Mouse (Mus musculus) forebrain, embryonic 16.5 days (tissue): ENCODE data around the gene Slfn5. TPM values are rescaled to one million over a fixed set of nuclear protein-coding genes. Genes with fewer than 3 reads are reported as not detected.
"Not testable (repeated sequence)": the region's sequence is repeated elsewhere in the genome, so short reads cannot be mapped to it uniquely, and the experiment has no call there.

Experiments
- ATAC-seq: fragments of 200-750 bp; cut with Nextera tagmentation; 2 replicates; pipeline ENCODE4 v1.8.0; 2017; ENCODE audit warnings: mild to moderate bottlenecking, moderate library complexity
- H3K27ac ChIP-seq: fragments of 300-500 bp; sonication (generic); 2 replicates; pipeline ENCODE4 v1.5.1; 2014; ENCODE audit warnings: low read length, control low read depth
- H3K27me3 ChIP-seq: fragments of 300-500 bp; sonication (generic); replicated peaks from 2 replicates; pipeline ENCODE4 v1.6.1; 2014; ENCODE audit warnings: low read length; ENCODE audit not compliant: control insufficient read depth, insufficient read depth
- H3K36me3 ChIP-seq: fragments of 300-500 bp; sonication (generic); 2 replicates; pipeline ENCODE4 v1.6.1; 2014; ENCODE audit not compliant: control insufficient read depth, insufficient read depth
- H3K4me1 ChIP-seq: fragments of 300-500 bp; sonication (generic); replicated peaks from 2 replicates; pipeline ENCODE4 v1.6.1; 2014; ENCODE audit warnings: low read length; ENCODE audit not compliant: control insufficient read depth, insufficient read depth
- H3K4me2 ChIP-seq: fragments of 300-500 bp; sonication (generic); 2 replicates; pipeline ENCODE4 v1.6.1; 2014; ENCODE audit warnings: mild to moderate bottlenecking, low read length, control low read depth
- H3K4me3 ChIP-seq: fragments of 300-500 bp; sonication (generic); replicated peaks from 2 replicates; pipeline ENCODE4 v1.5.1; 2014; ENCODE audit warnings: mild to moderate bottlenecking, low read length, control low read depth
- H3K9ac ChIP-seq: fragments of 300-500 bp; sonication (generic); replicated peaks from 2 replicates; pipeline ENCODE4 v1.6.1; 2014; ENCODE audit warnings: low read depth, low read length, control low read depth
- H3K9me3 ChIP-seq: fragments of 300-500 bp; sonication (generic); 2 replicates; pipeline ENCODE4 v1.6.1; 2016; ENCODE audit warnings: low read length; ENCODE audit not compliant: control insufficient read depth
- WGBS: fragments of 180-500 bp; shearing (Covaris S2); extraction: QIAGEN DNeasy Blood & Tissue Kit; methylation state at CpG from one replicate; pipeline ENCODE4 v1.1.7; 2014; 5-methylcytosine and 5-hydroxymethylcytosine counted together
- polyA plus RNA-seq: library from polyadenylated mRNA; unstranded; fragments of >200 nt; fragmentation: Nextera tagmentation; extraction: Ambion mirVana; gene quantifications from 2 replicates; pipeline ENCODE4 v1.2.1, GENCODE M21; 2015

The Slfn5 gene
- polyA plus RNA-seq, 1 experiment from 2014 or later = 1.8 TPM

DNA sequence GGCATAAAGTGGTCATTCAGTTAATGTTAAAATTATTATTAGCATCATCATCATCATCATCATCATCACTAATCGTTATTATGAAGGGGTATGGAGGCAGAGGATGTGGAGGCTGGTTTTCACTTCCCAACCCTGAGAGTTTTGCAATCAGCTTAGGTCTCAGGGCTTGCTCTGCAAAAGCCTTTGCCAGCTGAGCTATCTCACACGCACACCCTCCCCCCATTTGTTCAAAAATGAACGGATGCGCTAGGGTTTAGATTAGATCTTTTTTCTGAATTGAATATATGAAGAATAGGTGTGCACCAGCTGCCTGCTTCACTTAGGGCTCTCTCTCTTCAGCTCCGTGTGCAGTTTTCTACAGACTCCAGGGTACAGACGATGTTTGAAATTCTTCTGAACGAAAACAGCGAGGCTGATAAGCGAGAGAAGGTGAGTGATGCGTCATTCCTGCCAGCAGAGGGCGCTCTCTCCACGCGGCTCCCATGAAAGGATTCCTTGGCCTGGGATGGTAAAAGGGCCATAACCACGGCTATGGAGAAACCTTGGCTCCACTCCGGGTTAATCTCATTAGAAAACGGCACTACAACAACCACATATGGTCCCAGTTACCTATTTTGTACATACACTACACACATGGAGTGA, 36.3 kb upstream of the Slfn5 start:
- 0 out of 2 replicates have a peak, but pooled peaks cover 2% of the 10 kb centered on the region for H3K4me1 ChIP-seq
- peak overlapping the region; percentile 30; the same call in 1 of the 2 replicates for H3K9ac ChIP-seq
- 0 out of 2 replicates have a peak overlapping the region, but pooled peaks have one; percentile 21 for H3K4me3 ChIP-seq
- 8% methylated on average over 16 of the region's 16 CpGs for WGBS
- H3K4me2 ChIP-seq = peak overlapping the region; percentile 48
- no peaks in the 10 kb centered on the region for H3K9me3 ChIP-seq
- H3K36me3 ChIP-seq = no peaks in the 10 kb centered on the region
- ATAC-seq = peak; percentile 66
- H3K27ac ChIP-seq = no peak overlapping the region
- H3K27me3 ChIP-seq = 0 out of 2 replicates have a peak, but pooled peaks cover 2% of the 10 kb centered on the region

- Histone ChIP-seq H3K4me2 (no peak overlapping the region), H3K4me3 (no peak overlapping the region), H3K36me3 (no peaks in the 10 kb centered on the region), H3K4me1 (no peaks in the 10 kb centered on the region), H3K27ac (no peak overlapping the region), H3K9me3 (no peaks in the 10 kb centered on the region), H3K27me3 (0 out of 2 replicates have a peak, but pooled peaks cover 2% of the 10 kb centered on the region), H3K9ac (no peak overlapping the region)
- ATAC-seq = no peak
- WGBS = 69% methylated on average over 10 of the region's 10 CpGs
Observed at GRCm38 (mm10) chr11:82920768-82921167, 30.4 kb upstream of the Slfn5 start.

DNA sequence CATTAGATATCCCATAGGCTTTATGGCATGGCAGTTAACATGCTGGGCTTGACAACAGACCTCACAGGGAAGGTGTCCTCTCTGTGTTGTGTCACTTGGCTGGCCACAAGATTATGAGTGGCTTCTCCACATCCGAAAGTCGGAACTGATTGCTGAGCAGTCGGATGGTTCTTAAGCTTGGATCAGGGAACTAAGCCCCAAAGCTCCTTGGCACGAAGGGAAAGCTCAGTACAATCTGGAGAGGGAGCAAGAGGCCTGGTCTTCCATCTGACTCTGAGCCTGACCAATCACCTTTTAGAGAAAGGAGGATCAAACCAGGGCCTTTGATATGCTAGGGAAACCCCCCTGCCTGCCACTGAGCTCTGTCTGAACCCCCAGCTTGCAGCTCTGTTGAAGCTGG, 29.5 kb upstream of the Slfn5 start:
- H3K27me3 ChIP-seq = 0 out of 2 replicates have a peak, but pooled peaks cover 2% of the 10 kb centered on the region
- no peak overlapping the region for H3K4me2 ChIP-seq
- H3K36me3 ChIP-seq = no peaks in the 10 kb centered on the region
- no peak for ATAC-seq
- H3K9me3 ChIP-seq = no peaks in the 10 kb centered on the region
- H3K4me1 ChIP-seq = no peaks in the 10 kb centered on the region
- no peak overlapping the region for H3K27ac ChIP-seq
- 76% methylated on average over 4 of the region's 4 CpGs for WGBS
- H3K4me3 ChIP-seq = no peak overlapping the region
- no peak overlapping the region for H3K9ac ChIP-seq

- H3K36me3 ChIP-seq, H3K27ac ChIP-seq, H3K9ac ChIP-seq, ATAC-seq, H3K4me1 ChIP-seq, H3K27me3 ChIP-seq, H3K4me2 ChIP-seq, H3K4me3 ChIP-seq, H3K9me3 ChIP-seq: not testable (repeated sequence)
- WGBS = 89% methylated on average over 6 of the region's 6 CpGs
Observed at GRCm38 (mm10) chr11:82923910-82924309, 27.2 kb upstream of the Slfn5 start.

DNA sequence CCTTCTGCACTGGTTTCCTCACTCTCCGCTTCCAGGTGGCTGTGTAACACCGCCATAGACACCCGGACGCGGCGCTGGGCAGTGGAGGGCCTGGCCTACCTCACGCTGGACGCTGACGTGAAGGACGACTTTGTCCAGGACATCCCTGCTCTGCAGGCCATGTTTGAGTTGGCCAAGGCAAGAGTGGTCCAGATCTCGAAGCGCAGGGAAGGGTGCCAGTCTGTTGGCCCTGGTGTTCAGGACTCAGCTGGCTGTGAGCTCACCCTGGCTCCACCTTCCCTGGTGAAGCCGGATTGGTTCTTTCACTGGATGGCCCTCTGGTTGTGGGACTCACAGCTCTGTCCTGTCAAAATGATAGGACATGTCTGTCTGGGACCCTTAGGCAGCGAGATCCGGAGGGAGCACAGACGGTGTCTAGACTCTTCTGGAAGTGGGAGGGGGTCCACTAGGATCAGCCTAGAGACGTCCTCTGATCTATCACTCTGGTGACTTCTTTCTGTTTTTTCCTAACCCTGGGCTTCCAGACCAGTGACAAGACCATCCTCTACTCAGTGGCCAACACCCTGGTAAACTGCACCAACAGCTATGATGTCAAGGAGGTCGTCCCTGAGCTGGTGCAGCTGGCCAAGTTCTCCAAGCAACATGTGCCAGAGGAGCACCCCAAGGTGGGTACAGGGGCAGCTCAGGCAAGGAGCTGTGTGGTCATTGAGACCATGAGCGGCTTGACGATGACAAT, 22.1 kb upstream of the Slfn5 start:
- no peak overlapping the region for H3K4me3 ChIP-seq
- no peak overlapping the region for H3K27ac ChIP-seq
- WGBS = 25% methylated on average over 20 of the region's 20 CpGs

GRCm38 (mm10) chr11:82929633-82929950, 21.6 kb upstream of the Slfn5 start:
- H3K27me3 ChIP-seq = peaks cover 30% of the 10 kb centered on the region
- 48% methylated on average over 3 of the region's 3 CpGs for WGBS

More for the DNA sequence above, 22.1 kb upstream of the Slfn5 start:
- peaks cover 25% of the 10 kb centered on the region for H3K27me3 ChIP-seq
- H3K36me3 ChIP-seq = no peaks in the 10 kb centered on the region
- no peaks in the 10 kb centered on the region for H3K9me3 ChIP-seq
- no peak overlapping the region for H3K9ac ChIP-seq
- no peak for ATAC-seq
- H3K4me1 ChIP-seq = peaks cover 17% of the 10 kb centered on the region
- no peak overlapping the region for H3K4me2 ChIP-seq

DNA sequence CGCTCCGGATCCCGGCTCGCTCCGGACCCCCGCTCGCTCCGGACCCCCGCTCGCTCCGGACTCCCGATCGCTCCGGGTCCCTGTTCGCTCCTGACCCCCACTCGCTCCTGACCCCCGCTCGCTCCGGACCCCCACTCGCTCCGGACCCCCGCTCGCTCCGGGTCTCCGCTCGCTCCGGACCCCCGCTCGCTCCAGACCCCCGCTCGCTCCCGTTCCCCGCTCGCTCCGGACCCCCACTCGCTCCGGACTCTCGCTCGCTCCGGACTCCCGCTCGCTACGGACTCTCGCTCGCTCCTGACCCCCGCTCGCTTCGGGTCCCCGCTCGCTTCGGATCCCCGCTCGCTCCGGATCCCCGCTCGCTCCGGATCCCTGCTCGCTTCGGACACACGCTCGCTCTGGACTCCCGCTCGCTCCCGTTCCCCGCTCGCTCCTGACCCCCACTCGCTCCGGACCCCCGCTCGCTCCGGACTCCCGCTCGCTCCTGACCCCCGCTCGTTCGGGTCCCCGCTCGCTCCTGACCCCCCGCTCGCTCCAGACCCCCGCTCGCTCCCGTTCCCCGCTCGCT, 20.7 kb upstream of the Slfn5 start:
- not testable (repeated sequence) for H3K27ac ChIP-seq, H3K9ac ChIP-seq, H3K9me3 ChIP-seq, H3K36me3 ChIP-seq, ATAC-seq
- 1% methylated on average over 80 of the region's 85 CpGs for WGBS
- Histone ChIP-seq H3K4me3 (peak overlapping the region; percentile 47), H3K27me3 (peaks cover 35% of the 10 kb centered on the region), H3K4me2 (peak overlapping the region; percentile 92), H3K4me1 (peaks cover 17% of the 10 kb centered on the region)

More at GRCm38 (mm10) chr11:82929633-82929950, 21.6 kb upstream of the Slfn5 start:
- Histone ChIP-seq H3K27ac (no peak overlapping the region), H3K36me3 (no peaks in the 10 kb centered on the region), H3K4me1 (peaks cover 17% of the 10 kb centered on the region), H3K9ac (no peak overlapping the region), H3K9me3 (no peaks in the 10 kb centered on the region), H3K4me3 (no peak overlapping the region), H3K4me2 (no peak overlapping the region)
- no peak for ATAC-seq

GRCm38 (mm10) chr11:82931161-82931560, 20.0 kb upstream of the Slfn5 start:
- H3K9ac ChIP-seq = peak overlapping the region; percentile 39
- peak overlapping the region; percentile 92 for H3K4me2 ChIP-seq
- H3K27ac ChIP-seq, H3K36me3 ChIP-seq, H3K9me3 ChIP-seq, ATAC-seq: not testable (repeated sequence)
- H3K4me1 ChIP-seq = peaks cover 17% of the 10 kb centered on the region
- under 1% methylated on average over 28 of the region's 63 CpGs for WGBS
- H3K4me3 ChIP-seq = peak overlapping the region; percentile 47
- H3K27me3 ChIP-seq = peaks cover 38% of the 10 kb centered on the region

DNA sequence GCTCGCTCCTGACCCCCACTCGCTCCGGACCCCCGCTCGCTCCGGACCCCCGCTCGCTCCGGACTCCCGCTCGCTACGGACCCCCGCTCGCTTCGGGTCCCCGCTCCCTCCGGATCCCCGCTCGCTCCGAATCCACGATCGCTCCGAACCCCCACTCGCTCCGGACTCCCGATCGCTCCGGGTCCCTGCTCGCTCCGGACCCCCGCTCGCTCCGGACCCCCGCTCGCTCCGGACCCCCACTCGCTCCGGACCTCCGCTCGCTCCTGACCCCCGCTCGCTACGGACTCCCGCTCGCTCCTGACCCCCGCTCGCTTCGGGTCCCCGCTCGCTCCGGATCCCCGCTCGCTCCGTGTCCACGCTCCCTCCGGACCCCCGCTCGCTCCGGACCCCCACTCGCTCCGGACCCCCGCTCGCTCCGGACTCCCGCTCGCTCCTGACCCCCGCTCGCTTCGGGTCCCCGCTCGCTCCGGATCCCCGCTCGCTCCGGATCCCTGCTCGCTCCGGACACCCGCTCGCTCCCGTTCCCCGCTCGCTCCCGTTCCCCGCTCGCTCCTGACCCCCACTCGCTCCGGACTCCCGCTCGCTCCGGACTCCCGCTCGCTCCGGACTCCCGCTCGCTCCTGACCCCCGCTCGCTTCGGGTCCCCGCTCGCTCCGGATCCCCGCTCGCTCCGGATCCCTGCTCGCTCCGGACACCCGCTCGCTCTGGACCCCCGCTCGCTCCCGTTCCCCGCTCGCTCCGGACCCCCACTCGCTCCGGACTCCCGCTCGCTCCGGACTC, 19.3 kb upstream of the Slfn5 start:
- WGBS = 1% methylated on average over 101 of the region's 119 CpGs
- H3K27me3 ChIP-seq = peaks cover 40% of the 10 kb centered on the region
- not testable (repeated sequence) for ATAC-seq

More for the DNA sequence above, 19.3 kb upstream of the Slfn5 start:
- not testable (repeated sequence) for H3K27ac ChIP-seq, H3K36me3 ChIP-seq, H3K9me3 ChIP-seq
- peak overlapping the region; percentile 92 for H3K4me2 ChIP-seq
- H3K4me1 ChIP-seq = peaks cover 17% of the 10 kb centered on the region
- peak overlapping the region; percentile 39 for H3K9ac ChIP-seq
- H3K4me3 ChIP-seq = peak overlapping the region; percentile 47
